Mouse (Mus musculus) cerebellum, adult 2 months (tissue): ENCODE data around the gene Pdss2.

Source experiments
- CTCF ChIP-seq: fragments of 200-500 bp; IDR thresholded peaks from 2 replicates; pipeline ENCODE4 v1.5.1; 2011; ENCODE audit warnings: low read depth, mild to moderate bottlenecking, control low read depth, low read length, moderate library complexity, borderline replicate concordance; ENCODE audit not compliant: insufficient read depth
- POLR2A ChIP-seq: fragments of 200-500 bp; IDR thresholded peaks from 2 replicates; pipeline ENCODE4 v1.6.1; 2011; ENCODE audit warnings: low read length, control low read depth, borderline replicate concordance; ENCODE audit not compliant: insufficient read depth

DNA sequence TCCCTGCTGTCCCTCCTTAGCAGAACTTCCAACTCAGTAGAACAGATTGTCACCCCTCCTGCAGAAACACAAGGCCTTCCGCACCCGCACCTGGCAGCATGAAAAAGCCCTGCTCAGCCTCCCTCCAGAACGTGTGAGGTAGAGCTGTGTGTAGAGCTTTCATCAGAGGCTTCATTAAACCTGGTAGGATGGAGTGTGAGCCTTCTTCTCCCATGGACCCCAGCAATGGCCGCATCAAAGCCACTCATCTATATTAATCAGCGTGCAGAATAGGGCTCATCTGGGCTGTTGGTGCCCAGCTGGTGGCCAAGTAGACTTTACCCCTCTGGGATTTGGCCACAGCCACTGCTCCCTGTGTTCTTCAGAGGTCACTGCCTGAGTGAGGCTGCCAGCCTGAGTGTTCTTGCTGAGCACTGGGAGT is 142.2 kb downstream of the Pdss2 start:
- TF ChIP-seq CTCF (no peak), POLR2A (no peak)
